Mouse (Mus musculus): Measurements from ENCODE around the gene Agpat2. TPM values are rescaled to one million over a fixed set of nuclear protein-coding genes. Genes with fewer than 3 reads are reported as not detected.
A peak's percentile ranks its signal among the peaks of the same experiment; 100 is the strongest.

Agpat2 gene
- total and polyA plus RNA-seq, 3 experiments = 22.3 to 42.4 TPM; not detected in 1

- no peak for TF ChIP-seq MXI1 (IDR thresholded peaks at IDR 0.05; ENCODE audit: low read depth, low read length)
- no peak for TF ChIP-seq MAX (IDR thresholded peaks at IDR 0.05; ENCODE audit: low read length)
- no peak for TF ChIP-seq CTCF (IDR thresholded peaks at IDR 0.05 in 2 of 3, conservative IDR thresholded peaks at IDR 0.05 in 1 of 3; ENCODE audit: control insufficient read depth in 1 of 3, insufficient read depth in 1 of 3, low read depth in 2 of 3, low read length in 3 of 3, poor library complexity in 1 of 3, severe bottlenecking in 1 of 3)
- TF ChIP-seq MEF2A (IDR thresholded peaks at IDR 0.05; ENCODE audit: extremely low read depth, insufficient replicate concordance, low read depth, low read length, poor library complexity, severe bottlenecking) = no peak
- TF ChIP-seq JUND (IDR thresholded peaks at IDR 0.05; ENCODE audit: low read depth, low read length) = no peak
- no peak for TF ChIP-seq ZKSCAN1 (IDR thresholded peaks at IDR 0.05; ENCODE audit: low read depth, low read length)
- no peak for TF ChIP-seq POLR2AphosphoS5 (IDR thresholded peaks at IDR 0.05; ENCODE audit: borderline replicate concordance, low read depth, low read length)
- TF ChIP-seq USF2 (IDR thresholded peaks at IDR 0.05; ENCODE audit: borderline replicate concordance in 1 of 2, insufficient read depth in 1 of 2, low read depth in 1 of 2, low read length in 2 of 2) = no peak
- no peak for TF ChIP-seq E2F4 (IDR thresholded peaks at IDR 0.05; ENCODE audit: borderline replicate concordance, low read depth, low read length)
These were observed 36.9 kb upstream of the Agpat2 start (continued) for GRCm38 (mm10) chr2:26641006-26641647.

GRCm38 (mm10) chr2:26639838-26640830 is 35.9 kb upstream of the Agpat2 start:
- DNase-seq (ENCODE audit: low read depth, low spot score) = peak; percentile 96
- H3K9me3 ChIP-seq (replicated peaks; ENCODE audit: insufficient read depth, low read length) = no peaks in the 10 kb centered on the region
- no peaks in the 10 kb centered on the region for H3K27me3 ChIP-seq (ENCODE audit: control insufficient read depth in 1 of 2, insufficient read depth in 2 of 2, low read length in 2 of 2)
- peak overlapping the region; percentile 90 for H3K27ac ChIP-seq (ENCODE audit: control insufficient read depth, low read depth, low read length)
- H3K9ac ChIP-seq (ENCODE audit: control insufficient read depth, low read depth, low read length, poor library complexity, severe bottlenecking) = peak overlapping the region; percentile 98
- H3K36me3 ChIP-seq (ENCODE audit: control insufficient read depth in 1 of 2, insufficient read depth in 2 of 2, low read length in 2 of 2) = peaks cover 14 to 17% of the 10 kb centered on the region in 2 experiments
- peak overlapping the region; percentile 82 to 98 for H3K4me3 ChIP-seq (ENCODE audit: control insufficient read depth in 1 of 2, insufficient read depth in 1 of 2, low read depth in 2 of 2, low read length in 2 of 2)
- peaks cover 0 to 27% of the 10 kb centered on the region in 2 experiments; a peak in 2 of 4 replicates for H3K4me1 ChIP-seq (ENCODE audit: control insufficient read depth in 1 of 2, insufficient read depth in 2 of 2, low read length in 2 of 2)
- H3K79me2 ChIP-seq (ENCODE audit: control insufficient read depth, insufficient read depth, low read length, poor library complexity) = peaks cover 25% of the 10 kb centered on the region
- TF ChIP-seq POLR2AphosphoS5 (IDR thresholded peaks at IDR 0.05; ENCODE audit: borderline replicate concordance, low read depth, low read length) (peak; percentile 91; the same call in 1 of the 2 replicates), ZMIZ1 (IDR thresholded peaks at IDR 0.05; ENCODE audit: low read depth, low read length) (peak; percentile 95), GABPA (IDR thresholded peaks at IDR 0.05; ENCODE audit: low read depth, low read length) (no peak), CHD1 (IDR thresholded peaks at IDR 0.05; ENCODE audit: low read depth, low read length) (no peak; the same call in 1 of the 2 replicates), UBTF (IDR thresholded peaks at IDR 0.05; ENCODE audit: borderline replicate concordance, insufficient read depth, low read depth, low read length) (no peak), E2F4 (IDR thresholded peaks at IDR 0.05; ENCODE audit: borderline replicate concordance, low read depth, low read length) (no peak), HCFC1 (IDR thresholded peaks at IDR 0.05; ENCODE audit: low read depth, low read length) (peak; percentile 92), MXI1 (IDR thresholded peaks at IDR 0.05; ENCODE audit: low read depth, low read length) (peak; percentile 84), TBP (IDR thresholded peaks at IDR 0.05; ENCODE audit: low read depth, low read length) (peak; percentile 98), TCF12 (IDR thresholded peaks at IDR 0.05; ENCODE audit: low read depth, low read length) (peak; percentile 78), RAD21 (IDR thresholded peaks at IDR 0.05; ENCODE audit: low read depth, low read length) (no peak), MEF2A (IDR thresholded peaks at IDR 0.05; ENCODE audit: extremely low read depth, insufficient replicate concordance, low read depth, low read length, poor library complexity, severe bottlenecking) (no peak), EP300 (IDR thresholded peaks at IDR 0.05; ENCODE audit: low read depth in 1 of 2, low read length in 2 of 2) (0 out of 4 replicates have a peak, but pooled peaks of 1 of the 2 experiments have one; percentile 9), RCOR1 (IDR thresholded peaks at IDR 0.05; ENCODE audit: low read depth, low read length) (peak; percentile 5; the same call in 1 of the 2 replicates), SMC3 (IDR thresholded peaks at IDR 0.05; ENCODE audit: low read depth, low read length) (no peak), MYC (IDR thresholded peaks at IDR 0.05; ENCODE audit: low read depth, low read length) (peak; percentile 93), MAZ (IDR thresholded peaks at IDR 0.05; ENCODE audit: low read depth, low read length) (no peak; the same call in 1 of the 2 replicates), MYB (IDR thresholded peaks at IDR 0.05; ENCODE audit: low read depth, low read length) (no peak), SIN3A (IDR thresholded peaks at IDR 0.05; ENCODE audit: low read length) (peak; percentile 91), GATA1 (IDR thresholded peaks at IDR 0.05; ENCODE audit: low read depth, low read length) (no peak), JUND (IDR thresholded peaks at IDR 0.05; ENCODE audit: low read depth, low read length) (no peak), NELFE (IDR thresholded peaks at IDR 0.05; ENCODE audit: low read depth, low read length) (peak; percentile 98), TAL1 (IDR thresholded peaks at IDR 0.05; ENCODE audit: low read length) (no peak), MAFK (IDR thresholded peaks at IDR 0.05; ENCODE audit: borderline replicate concordance, low read depth, low read length) (no peak), ZNF384 (IDR thresholded peaks at IDR 0.05; ENCODE audit: low read depth, low read length) (no peak), ZKSCAN1 (IDR thresholded peaks at IDR 0.05; ENCODE audit: low read depth, low read length) (no peak), CHD2 (IDR thresholded peaks at IDR 0.05; ENCODE audit: low read length) (no peak)

Measured in MEL (cell line).